Mouse (Mus musculus): ENCODE measurements at regions not wholly inside any gene's neighbourhood (a gene's known extent, or its start where the extent isn't known, plus 50 kb on each side); places are given as distances from the start of the nearest gene placed in this dataset.

DNA sequence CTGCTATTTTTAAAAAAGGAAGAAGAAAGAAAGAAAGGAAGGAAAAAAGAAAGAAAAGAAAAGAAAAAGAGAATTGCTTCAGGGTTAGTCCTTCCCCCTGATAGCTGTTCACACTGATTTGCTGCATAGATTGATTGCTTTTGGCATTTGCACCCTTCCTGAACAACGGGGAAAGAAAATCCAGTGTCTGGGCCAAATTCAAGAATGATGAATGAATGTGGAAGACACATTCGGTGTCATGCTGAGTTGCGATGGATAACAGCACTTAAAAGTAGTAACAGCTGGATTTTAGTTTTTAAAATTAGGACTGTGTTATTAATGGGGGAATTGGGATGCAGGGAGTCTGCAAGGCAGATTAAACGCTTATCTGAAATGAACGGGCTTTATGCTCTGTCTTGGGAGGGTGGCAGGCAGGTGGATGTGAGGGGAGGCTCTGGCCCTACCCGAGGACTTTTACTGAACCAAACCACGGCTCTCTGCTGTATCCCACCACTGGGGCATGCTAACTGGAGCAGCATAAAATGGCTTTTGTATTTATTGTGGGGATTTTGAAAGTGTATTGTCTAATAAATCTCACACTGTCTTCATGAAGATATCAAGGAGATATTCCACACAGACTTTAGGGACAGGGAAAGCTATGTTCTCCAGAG lies 114.4 kb downstream of the Lca5 start:
- intact Hi-C loops (cut with DNase I): no loop called here
- no peak for DNase-seq

DNA sequence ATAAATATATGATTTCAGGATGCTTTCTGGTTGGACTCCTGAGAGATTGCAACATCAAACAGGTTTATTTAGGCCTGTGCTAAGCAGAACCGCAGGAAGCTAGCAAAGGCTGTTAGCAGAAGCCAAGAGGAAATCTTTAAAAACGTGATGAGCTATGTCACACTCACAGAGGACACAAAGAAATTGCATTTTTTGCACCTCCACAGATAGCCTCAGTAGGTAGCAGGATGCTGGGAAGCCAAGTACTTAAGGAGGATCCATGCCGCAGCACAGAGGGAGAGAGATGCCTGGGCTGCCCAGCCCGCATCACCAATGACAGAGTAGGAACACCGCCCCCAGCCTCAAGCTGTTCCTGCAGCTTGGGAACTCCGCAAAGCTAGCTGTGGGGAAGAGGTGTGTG lies 115.0 kb downstream of the Lca5 start:
- intact Hi-C loops (cut with DNase I): no loop called here

GRCm38 (mm10) chr9:83324336-83324735 lies 116.6 kb downstream of the Lca5 start:
- no peak for DNase-seq
- intact Hi-C loops (cut with DNase I): no loop called here

More for the DNA sequence above, 115.0 kb downstream of the Lca5 start:
- no peak for DNase-seq

GRCm38 (mm10) chr9:83322991-83323583 lies 117.8 kb downstream of the Lca5 start:
- intact Hi-C loops (cut with DNase I): no loop called here
- peak; percentile 16 to 28 for DNase-seq

DNA sequence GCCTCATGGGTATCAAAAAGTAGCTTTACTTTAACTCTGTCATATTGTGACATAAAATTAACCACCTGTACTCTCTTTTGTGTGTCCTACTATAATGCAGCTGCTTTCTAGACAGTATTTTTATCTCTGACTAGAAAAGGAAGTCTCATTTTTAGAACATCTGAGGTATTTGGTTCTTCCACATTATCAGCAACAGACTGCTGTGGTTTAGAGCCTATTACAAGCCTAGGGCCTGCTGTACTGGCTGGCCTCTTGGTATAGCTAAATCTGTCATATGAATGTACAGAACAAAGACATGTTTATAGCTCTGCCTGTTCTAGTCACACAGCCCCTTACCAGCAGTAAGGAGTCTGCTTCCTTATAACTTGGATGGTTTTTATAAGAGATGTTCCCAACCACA lies 119.1 kb downstream of the Lca5 start:
- intact Hi-C loops (cut with DNase I): no loop called here
- no peak for DNase-seq

DNA sequence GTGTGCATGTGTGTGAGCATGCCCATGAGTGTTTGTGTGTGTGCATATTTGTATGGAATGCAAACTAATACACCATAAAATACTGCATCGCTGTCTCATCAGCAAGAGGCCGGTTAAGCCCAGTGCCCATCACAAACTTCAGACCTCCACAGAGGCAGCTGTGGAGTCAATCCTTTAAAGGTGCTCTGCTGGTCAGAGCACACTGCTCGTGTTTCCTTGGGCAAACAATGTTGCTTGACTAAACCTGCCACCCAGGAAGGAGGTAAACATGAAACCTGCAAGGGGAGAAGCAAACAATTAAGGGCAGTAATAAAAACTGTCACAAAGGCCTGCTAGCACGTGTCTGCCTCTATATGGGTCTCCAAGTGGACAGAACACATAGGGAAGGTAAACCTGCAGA lies 120.1 kb downstream of the Lca5 start:
- intact Hi-C loops (cut with DNase I): no loop called here
- DNase-seq: no peak

DNA sequence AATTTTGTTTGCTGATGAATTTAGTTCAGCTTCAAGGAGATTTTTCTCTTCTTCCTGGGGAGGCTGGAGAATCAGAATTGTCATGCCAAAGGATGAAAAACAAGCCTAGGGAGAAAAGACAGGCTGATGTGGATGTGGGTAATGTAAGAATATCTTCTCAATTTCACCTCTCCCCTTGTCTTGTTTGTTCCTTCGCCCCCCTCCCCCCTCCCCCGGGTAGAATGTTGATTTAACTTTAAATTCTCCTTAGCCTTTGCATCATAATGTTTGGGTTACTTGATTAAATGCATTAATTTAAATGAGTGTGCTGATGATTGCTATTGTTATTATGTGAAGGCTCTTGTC lies 124.1 kb downstream of the Lca5 start:
- intact Hi-C loops (cut with DNase I): no loop called here
- DNase-seq: no peak

GRCm38 (mm10) chr9:83315941-83316817 lies 124.7 kb downstream of the Lca5 start:
- intact Hi-C loops (cut with DNase I): no loop called here

GRCm38 (mm10) chr9:83308771-83309170 lies 132.2 kb downstream of the Lca5 start:
- intact Hi-C loops (cut with DNase I): no loop called here
- no peak for DNase-seq

More at GRCm38 (mm10) chr9:83315941-83316817, 124.7 kb downstream of the Lca5 start:
- peak; percentile 29 to 39 for DNase-seq

DNA sequence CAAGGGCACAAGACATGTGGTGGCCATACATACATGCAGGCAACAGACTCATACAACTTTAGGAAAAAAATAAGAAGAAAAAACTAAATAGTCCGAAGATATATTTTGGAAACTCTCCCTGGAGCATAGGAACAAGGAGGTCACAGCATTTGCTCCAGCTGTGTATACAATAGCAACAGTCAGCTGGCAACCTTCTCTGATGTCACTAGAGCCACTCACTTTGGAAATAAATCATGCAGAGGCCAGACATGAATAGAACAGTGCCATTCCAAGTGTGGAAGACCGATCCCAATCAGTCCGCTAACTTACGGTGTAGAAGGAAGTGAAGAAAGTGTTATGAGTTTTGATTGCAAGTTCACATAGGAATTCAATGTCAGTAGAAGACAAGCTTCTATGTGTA lies 132.8 kb downstream of the Lca5 start:
- peak in 1 of 2 experiments; percentile 14 for DNase-seq
- intact Hi-C loops (cut with DNase I): no loop called here

DNA sequence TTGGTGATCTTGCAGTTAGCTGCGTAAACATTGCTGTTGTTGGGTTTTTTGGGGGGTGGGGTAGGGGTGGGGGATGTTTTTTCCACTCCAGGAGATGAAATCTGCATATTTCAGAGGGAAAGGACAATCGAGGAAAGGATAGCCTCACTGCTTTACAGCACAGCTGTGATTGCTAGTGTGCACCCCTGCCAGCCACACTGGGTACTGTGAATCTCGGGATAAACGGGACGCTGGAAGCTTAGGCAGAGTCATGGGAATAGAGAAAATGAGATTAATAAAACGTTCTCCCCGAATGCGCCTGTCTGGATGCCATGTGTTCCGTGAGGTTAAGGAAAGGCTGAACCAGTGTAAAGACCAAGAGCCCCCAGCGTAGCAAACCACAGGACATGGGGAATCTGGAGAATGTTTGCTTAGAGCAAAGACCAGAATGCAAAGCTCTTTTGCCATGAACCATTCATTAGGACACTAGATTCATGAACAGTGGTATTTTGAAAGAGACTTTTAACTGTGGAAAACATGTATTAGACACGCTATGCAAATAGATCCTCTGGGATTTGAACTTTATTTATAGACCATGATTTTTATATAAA lies 133.5 kb downstream of the Lca5 start:
- intact Hi-C loops (cut with DNase I): no loop called here
- no peak for DNase-seq

DNA sequence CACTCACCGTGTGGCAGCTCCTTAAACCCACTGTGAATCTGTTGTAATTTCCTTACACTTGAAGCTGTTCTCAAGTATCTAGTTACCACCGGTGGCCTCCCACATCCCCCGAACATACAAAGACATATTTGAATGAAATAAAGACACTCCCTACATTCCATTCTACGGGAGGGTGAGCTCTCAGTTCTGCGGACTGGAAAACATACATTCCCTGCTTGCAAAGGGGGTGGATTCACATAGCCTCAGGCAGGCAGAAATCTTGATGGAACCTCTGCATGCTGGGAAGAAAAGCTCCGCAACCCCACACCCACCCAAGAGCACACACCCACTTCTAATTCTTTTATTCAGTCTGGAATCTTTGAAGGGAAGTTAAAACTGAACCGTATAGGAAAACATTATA lies 136.0 kb downstream of the Lca5 start:
- no peak for DNase-seq
- intact Hi-C loops (cut with DNase I): no loop called here

GRCm38 (mm10) chr9:83300500-83300899 lies 140.4 kb downstream of the Lca5 start:
- intact Hi-C loops (cut with DNase I): no loop called here
- no peak for DNase-seq

- DNase-seq: no peak
- intact Hi-C loops (cut with DNase I): no loop called here
These were observed 140.9 kb downstream of the Lca5 start for GRCm38 (mm10) chr9:83300044-83300443.

DNA sequence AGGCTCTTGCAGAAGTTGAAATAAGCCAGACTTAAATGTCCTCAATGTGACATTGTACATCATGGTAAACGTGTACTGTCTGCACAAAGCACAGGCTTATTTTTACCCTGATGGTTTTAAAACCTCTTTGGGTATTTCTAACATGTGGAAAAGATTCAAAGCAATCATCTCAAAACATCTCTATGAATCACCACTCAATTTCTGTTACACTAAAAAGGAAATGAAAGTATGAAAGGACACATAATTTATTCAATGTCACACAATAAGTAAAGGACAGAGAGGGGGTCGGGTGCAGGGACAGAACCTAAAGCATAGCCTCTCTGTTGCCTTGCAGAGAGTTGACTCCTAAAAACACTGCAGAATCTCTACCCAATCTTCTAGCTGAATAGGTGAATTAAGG lies 141.3 kb downstream of the Lca5 start:
- intact Hi-C loops (cut with DNase I): no loop called here
- no peak for DNase-seq

- no peak for DNase-seq
- intact Hi-C loops (cut with DNase I): no loop called here
These were observed 145.5 kb downstream of the Lca5 start for GRCm38 (mm10) chr9:83295453-83295852.

GRCm38 (mm10) chr9:83294441-83294840 lies 146.5 kb downstream of the Lca5 start:
- no peak for DNase-seq
- intact Hi-C loops (cut with DNase I): no loop called here

DNA sequence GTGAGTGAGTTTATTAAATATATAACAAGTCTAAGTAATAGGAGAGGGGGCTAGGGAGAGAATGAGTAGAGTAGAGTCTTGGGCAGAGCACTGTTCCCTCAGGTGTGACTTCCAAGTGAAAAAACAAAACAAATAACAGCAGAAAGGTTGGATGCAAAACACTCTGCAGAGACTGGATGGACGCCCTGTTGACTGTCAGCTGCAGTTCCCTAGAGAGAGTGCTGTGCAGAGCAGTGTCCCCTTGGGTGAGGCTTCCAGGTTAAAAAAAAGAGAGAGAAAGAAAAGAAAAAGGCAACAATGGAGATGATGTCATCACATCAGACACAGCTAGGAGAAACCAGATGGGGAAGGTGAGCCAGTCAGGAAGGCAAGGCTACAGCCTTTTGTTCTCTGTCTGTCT lies 137.6 kb upstream of the Hmgn3 start:
- no peak for DNase-seq
- intact Hi-C loops (cut with DNase I): no loop called here

- no peak for DNase-seq
- intact Hi-C loops (cut with DNase I): no loop called here
These were observed 137.2 kb upstream of the Hmgn3 start for GRCm38 (mm10) chr9:83283662-83284061.

GRCm38 (mm10) chr9:83283249-83283648 lies 136.8 kb upstream of the Hmgn3 start:
- intact Hi-C loops (cut with DNase I): no loop called here
- no peak for DNase-seq

DNA sequence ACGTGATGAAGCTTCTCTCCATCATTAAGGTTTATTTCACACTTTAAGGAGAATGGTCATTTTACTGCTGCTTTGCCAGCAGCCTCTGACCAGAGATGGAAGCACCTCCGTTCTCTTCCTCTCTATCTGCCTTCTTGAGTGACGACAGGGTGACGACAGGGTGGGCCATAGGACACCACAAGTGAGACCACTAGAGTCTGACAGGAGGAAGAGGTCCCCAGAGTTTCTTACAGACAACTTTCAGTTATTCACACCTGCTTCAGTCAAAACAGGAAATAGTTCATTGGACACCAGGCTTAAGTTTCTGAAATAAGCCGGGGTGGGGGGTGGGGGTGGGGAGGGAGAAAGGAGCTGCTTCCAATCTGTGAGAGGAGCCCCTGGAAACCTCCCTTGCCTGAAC lies 131.3 kb upstream of the Hmgn3 start:
- DNase-seq: no peak
- intact Hi-C loops (cut with DNase I): no loop called here

DNA sequence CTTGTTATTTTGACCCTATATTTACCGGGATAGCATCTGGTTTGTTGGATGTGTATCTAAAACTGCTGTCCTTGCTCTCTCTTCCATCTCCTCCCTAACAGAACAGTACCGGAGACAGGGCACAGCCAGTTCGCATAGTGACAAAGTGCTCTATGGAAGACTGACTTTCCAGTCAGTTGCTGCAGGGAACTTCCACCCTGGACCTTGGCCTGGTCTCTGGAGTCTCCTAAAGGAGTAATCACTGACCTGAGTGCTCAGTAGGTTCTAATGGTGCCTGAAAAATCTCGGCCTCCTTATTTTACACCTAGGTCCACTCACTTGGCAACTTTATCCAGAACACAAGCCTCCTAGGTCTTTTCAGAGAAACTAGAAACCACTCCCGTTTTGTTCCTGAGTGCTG lies 130.9 kb upstream of the Hmgn3 start:
- DNase-seq: no peak
- intact Hi-C loops (cut with DNase I): no loop called here

All from heart, postnatal 10 days (tissue).